Mouse (Mus musculus) brain, embryonic 14.5 days (tissue): ENCODE data around the gene Cend1.

ENCODE experiments used
- CTCF ChIP-seq: fragments of 200-500 bp; IDR thresholded peaks from 2 replicates; pipeline ENCODE4 v1.5.1; 2012; ENCODE audit warnings: inconsistent platforms, mild to moderate bottlenecking, moderate library complexity, borderline replicate concordance; ENCODE audit not compliant: insufficient read depth, insufficient read length; ENCODE audit errors: extremely low read depth
- POLR2A ChIP-seq: fragments of 200-500 bp; IDR thresholded peaks from 2 replicates; pipeline ENCODE4 v1.6.1; 2012; ENCODE audit warnings: mild to moderate bottlenecking, inconsistent platforms, borderline replicate concordance; ENCODE audit not compliant: poor library complexity, insufficient read depth, insufficient read length, severe bottlenecking; ENCODE audit errors: extremely low read depth

- no peak for TF ChIP-seq POLR2A
- TF ChIP-seq CTCF: no peak
Observed at GRCm38 (mm10) chr7:141439811-141440210, 10.5 kb upstream of the Cend1 start.
